Mouse (Mus musculus) layer of hippocampus, postnatal 25 days (tissue): ENCODE results near the gene Mast2. TPM values are rescaled to one million over a fixed set of nuclear protein-coding genes. Genes with fewer than 3 reads are reported as not detected.
A peak's percentile ranks its signal among the peaks of the same experiment; 100 is the strongest.

Experiments
- DNase-seq, 2 experiments: peaks; one replicate each; pipeline ENCODE4 v3.0.0; 2022; ENCODE audit warnings: mixed read lengths in 2 of 2, low spot score in 1 of 2; ENCODE audit errors: extremely low spot score in 1 of 2
- total RNA-seq, 2 experiments: library from RNA; stranded (reverse); gene quantifications; 2 replicates each; pipeline ENCODE4 v1.2.3; 2021

The Mast2 gene
- total RNA-seq, result 100 to 1,000 TPM in 1 of 2 experiments, 10 to 100 TPM in 1; 86.7 to 100 TPM

- peak; percentile 63 to 64 for DNase-seq
Measured at GRCm38 (mm10) chr4:116464126-116464981, at the start of gene Mast2. TSS of gene Mast2 (minus strand) at chr4:116464183.

DNA sequence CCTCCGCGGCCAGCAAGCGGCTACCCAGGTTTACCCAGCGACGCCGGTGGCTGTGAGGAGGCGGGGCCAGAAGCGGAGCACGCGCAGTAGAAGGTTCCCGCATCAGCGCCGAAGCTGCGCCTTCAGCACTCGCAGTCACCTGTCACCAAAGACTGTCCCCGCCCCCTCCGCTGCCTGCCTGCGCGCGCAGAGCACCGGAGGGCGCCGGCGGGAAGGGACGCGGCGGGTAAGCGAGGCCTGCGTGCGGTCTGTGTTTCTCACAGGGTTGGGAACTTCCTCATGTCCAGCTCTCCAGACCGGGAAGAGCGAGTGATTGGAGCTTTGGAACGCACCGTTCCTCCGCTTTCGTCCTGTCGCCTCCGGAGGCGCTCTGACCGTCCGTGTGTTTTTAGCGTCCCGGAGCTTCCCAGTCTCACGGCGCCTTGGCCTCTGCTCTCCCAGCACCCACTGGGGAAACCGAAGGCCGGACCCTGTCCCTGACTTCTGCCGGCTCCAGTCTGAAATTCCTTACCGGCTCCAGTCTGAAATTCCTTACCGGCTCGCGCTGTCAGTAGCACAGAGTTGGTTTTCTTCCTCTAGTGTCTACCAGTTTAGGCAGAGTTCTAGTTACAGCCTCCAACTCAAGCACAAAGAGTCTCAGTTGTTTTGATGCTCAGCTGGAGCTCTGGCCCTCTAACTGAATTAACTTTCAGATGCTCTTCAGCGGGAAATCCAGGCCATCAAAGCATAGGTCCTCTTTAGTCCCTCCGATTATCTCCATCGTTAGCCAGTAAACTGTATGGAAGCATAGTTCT is 43.6 kb upstream of the Mast2 start, which contains the start of gene Ipp:
Gene Ipp, plus strand, starts transcription at position 125 of the 794 bp plus-strand sequence.
- DNase-seq, result peak; percentile 91 to 93

DNA sequence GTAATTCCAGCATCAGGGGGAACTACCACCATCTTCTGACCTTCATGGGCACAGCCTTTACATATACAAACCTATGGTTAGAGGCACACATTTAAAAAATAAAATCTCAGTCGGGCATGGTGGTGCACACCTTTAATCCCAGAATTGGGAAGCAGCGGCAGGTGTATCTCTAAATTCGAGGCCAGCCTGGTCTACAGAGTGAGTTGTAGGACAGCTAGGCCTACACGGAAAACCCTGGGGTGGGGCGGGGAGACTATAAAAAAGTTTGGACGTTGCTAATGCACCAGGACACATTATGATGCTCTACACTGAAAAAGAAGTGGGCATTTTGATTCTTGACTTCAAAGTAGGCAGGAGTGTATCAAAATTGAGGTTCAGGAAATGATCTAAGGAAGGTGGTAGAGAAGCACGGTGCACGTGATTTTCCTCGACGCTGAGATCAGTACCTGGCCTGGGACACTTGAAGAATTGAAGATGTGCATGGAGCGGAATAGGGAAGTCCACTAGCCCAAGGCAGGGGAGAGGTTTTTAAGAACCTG is 43.0 kb upstream of the Mast2 start:
- peak in 1 of 2 experiments; percentile 3 for DNase-seq

DNA sequence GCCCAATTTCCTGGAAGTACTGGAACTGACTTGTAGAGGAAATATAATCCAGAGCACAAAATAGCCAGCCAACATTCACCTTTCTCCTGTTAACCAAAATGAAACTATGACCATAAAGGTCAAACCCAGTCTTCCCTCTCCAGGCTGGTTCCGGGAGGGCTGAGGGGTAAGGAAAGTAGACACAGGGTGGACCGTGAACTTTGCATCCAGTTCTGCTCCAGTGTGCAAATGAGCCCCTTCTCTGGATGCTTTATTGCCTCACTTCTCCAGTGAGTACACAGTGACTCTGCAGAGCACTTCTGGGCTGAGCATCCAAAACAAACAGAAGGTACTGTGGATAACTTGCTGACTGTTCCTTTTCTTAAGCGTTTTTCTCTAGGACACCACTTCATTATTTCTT is 36.0 kb upstream of the Mast2 start:
- DNase-seq, result no peak

GRCm38 (mm10) chr4:116493646-116494045 is 29.7 kb upstream of the Mast2 start:
- DNase-seq, result no peak

DNA sequence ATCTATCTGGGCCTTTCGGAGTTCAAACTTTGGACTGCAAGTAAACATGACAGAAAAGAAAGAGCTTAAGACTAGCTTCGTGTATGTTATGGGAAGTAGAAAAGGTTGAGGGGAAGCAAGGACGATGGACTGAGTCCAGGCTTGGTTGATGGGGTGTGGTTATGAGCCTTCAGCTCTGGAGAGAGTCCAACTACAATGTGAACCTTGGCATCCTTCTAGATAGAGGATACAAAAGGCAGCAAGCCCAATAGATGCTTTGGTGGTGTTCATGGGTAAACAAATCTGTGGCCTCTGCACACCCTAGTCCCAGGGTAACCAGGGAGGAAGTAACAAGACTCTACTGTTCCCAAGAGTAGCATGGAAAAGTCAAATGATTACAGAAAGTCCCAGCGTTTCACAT is 28.5 kb upstream of the Mast2 start:
- no peak for DNase-seq

DNA sequence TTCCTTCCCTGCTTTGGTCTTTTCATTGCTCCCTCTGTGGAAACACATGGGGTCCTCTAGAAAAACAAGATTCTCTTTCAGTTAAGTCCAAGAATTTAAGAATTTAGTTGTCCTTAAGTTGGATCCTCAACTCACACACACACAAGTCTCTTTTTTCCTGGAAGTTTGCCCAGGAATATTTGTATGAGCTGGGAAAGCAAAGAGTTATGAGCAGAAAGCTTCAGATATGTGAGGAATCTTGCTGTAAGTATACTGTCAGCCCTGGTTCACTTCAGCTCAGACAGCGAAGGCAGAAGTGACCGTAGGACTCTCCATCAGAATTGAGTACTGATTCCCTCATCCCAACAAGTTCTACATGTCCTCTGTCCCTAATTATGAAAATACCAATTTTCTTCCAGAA is 27.9 kb upstream of the Mast2 start:
- no peak for DNase-seq

DNA sequence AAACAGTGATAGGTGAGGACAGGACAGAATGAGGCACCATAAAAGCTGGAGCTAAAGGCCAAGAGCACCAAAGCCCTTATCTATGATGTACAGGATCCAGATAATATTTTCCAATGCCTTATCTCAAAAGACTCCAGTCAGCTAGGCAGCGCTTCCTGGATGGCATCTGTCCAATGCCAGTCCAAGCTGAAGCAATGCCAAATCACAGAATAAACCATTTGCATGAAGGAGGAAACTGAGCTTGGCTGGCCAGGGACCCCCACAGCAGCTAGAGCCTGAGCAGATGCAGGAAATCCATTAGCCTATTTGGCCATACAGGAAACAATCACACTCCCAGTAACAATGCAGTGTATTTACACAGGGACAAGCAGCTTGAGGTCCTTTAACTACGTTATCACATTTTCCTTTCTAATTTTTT is 27.1 kb upstream of the Mast2 start:
- DNase-seq, result no peak

GRCm38 (mm10) chr4:116483476-116483875 is 19.5 kb upstream of the Mast2 start:
- DNase-seq, result no peak

- DNase-seq, result no peak
Measured at GRCm38 (mm10) chr4:116481322-116481721, 17.3 kb upstream of the Mast2 start.

GRCm38 (mm10) chr4:116463231-116464125 is 505 bp downstream of the Mast2 start:
- DNase-seq, result peak; percentile 20 to 44

- no peak for DNase-seq
Measured at GRCm38 (mm10) chr4:116461943-116462342, 2.0 kb downstream of the Mast2 start.

- DNase-seq, result no peak
Measured at GRCm38 (mm10) chr4:116451553-116451952, 12.4 kb downstream of the Mast2 start.

- no peak for DNase-seq
Measured at GRCm38 (mm10) chr4:116449951-116450350, 14.0 kb downstream of the Mast2 start.

DNA sequence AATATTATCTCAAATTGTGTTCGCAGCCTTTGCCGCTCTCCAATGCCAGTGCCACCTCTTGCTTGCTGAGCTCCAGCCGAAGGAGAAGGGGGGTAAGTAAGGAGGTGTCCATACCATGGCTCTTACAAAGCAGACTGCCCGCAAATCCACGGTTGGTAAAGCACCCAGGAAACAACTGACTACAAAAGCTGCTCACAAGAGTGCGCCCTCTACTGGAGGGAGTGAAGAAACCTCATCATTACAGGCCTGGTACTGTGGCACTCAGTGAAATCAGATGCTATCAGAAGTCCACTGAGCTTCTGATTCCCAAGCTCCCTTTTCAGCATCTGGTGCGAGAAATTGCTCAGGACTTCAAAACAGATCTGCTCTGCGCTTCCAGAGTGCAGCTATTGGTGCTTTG is 15.3 kb downstream of the Mast2 start:
- DNase-seq, result peak in 1 of 2 experiments; percentile 51

- no peak for DNase-seq
Measured at GRCm38 (mm10) chr4:116439383-116439782, 24.6 kb downstream of the Mast2 start.

GRCm38 (mm10) chr4:116438561-116438960 is 25.4 kb downstream of the Mast2 start:
- DNase-seq, result no peak

- no peak for DNase-seq
Measured at GRCm38 (mm10) chr4:116435626-116436025, 28.4 kb downstream of the Mast2 start.

GRCm38 (mm10) chr4:116422186-116422585 is 41.8 kb downstream of the Mast2 start:
- no peak for DNase-seq

DNA sequence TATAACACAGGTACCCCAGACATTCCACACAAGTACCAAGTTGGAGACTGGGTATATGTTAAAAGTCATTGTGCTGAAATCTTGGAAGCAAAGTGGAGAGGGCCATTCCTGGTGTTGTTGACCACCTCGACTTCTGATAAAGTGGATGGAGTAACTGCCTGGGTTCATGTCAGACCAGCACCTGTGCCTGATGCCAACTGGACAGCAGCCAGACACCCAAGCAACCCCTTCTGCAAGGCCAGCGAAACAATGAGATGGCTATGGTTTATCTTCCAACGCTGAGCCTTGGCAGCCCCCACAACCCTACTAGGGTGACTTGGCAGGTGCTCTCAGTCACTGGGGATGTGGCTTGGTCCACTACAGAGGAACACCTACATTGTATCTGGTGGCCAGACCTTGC is 42.8 kb downstream of the Mast2 start:
- no peak for DNase-seq
